Mouse (Mus musculus) bone marrow macrophage, adult 2 months (primary cell): ENCODE measurements around the gene Phospho1.

ENCODE experiments used
- CTCF ChIP-seq: IDR thresholded peaks from 2 replicates; pipeline ENCODE4 v1.5.1; 2012; ENCODE audit warnings: low read depth, mild to moderate bottlenecking, low read length, moderate library complexity
- POLR2A ChIP-seq: IDR thresholded peaks from 2 replicates; pipeline ENCODE4 v1.6.1; 2012; ENCODE audit warnings: mild to moderate bottlenecking, low read depth, low read length, borderline replicate concordance

- peak; percentile 59 for TF ChIP-seq CTCF
- TF ChIP-seq POLR2A: no peak
Measured at GRCm38 (mm10) chr11:95827464-95828085, 3.3 kb downstream of the Phospho1 start.
